Mouse (Mus musculus) cerebellum, adult 9-11 months (tissue): Measurements from ENCODE around the gene Nudt5.

Experiments
- DNase-seq: peaks from one replicate; pipeline ENCODE4 v3.0.0; 2022

Nudt5 gene

GRCm38 (mm10) chr2:5869746-5870145 is 24.9 kb downstream of the Nudt5 start:
- DNase-seq: no peak

GRCm38 (mm10) chr2:5877446-5877845 is 32.6 kb downstream of the Nudt5 start:
- no peak for DNase-seq

- DNase-seq: no peak
Observed at GRCm38 (mm10) chr2:5888865-5889264, 44.0 kb downstream of the Nudt5 start.

- no peak for DNase-seq
Observed at GRCm38 (mm10) chr2:5889412-5889811, 44.6 kb downstream of the Nudt5 start.

- DNase-seq: no peak
Observed at GRCm38 (mm10) chr2:5894296-5894695, 49.5 kb downstream of the Nudt5 start.

- peak; percentile 98 for DNase-seq
Observed at GRCm38 (mm10) chr2:5894843-5895570, 50.2 kb downstream of the Nudt5 start, which contains the start of gene Sec61a2. TSS of gene Sec61a2 (minus strand) at chr2:5895432.

GRCm38 (mm10) chr2:5900145-5900544 is 55.3 kb downstream of the Nudt5 start:
- DNase-seq: no peak

- peak; percentile 65 for DNase-seq
Observed at GRCm38 (mm10) chr2:5906092-5906491, 61.3 kb downstream of the Nudt5 start.

- DNase-seq: no peak
Observed at GRCm38 (mm10) chr2:5906625-5907024, 61.8 kb downstream of the Nudt5 start.

- no peak for DNase-seq
Observed at GRCm38 (mm10) chr2:5911282-5911965, 66.6 kb downstream of the Nudt5 start.
